Mouse (Mus musculus) kidney, postnatal 4 days (tissue): Measurements from ENCODE around the gene Kmt2d.

Source experiments
- DNase-seq, 2 experiments: peaks; one replicate each; pipeline ENCODE4 v3.0.0; 2021; ENCODE audit warnings: mixed read lengths in 2 of 2

Gene Kmt2d

GRCm38 (mm10) chr15:98793141-98793698, 77.8 kb downstream of the Kmt2d start:
- peak; percentile 41 to 55 for DNase-seq

- DNase-seq = no peak
These were observed 78.6 kb downstream of the Kmt2d start for GRCm38 (mm10) chr15:98792233-98793020.

- no peak for DNase-seq
These were observed 79.2 kb downstream of the Kmt2d start for GRCm38 (mm10) chr15:98791771-98792170.

GRCm38 (mm10) chr15:98791221-98791620, 79.8 kb downstream of the Kmt2d start:
- no peak for DNase-seq

GRCm38 (mm10) chr15:98790761-98791160, 80.2 kb downstream of the Kmt2d start:
- no peak for DNase-seq

GRCm38 (mm10) chr15:98789661-98790535, 81.1 kb downstream of the Kmt2d start, which contains the start of gene Wnt1:
Gene Wnt1 (plus strand): TSS chr15:98789857.
- peak; percentile 82 to 87 for DNase-seq

GRCm38 (mm10) chr15:98788972-98789660, 81.9 kb downstream of the Kmt2d start:
- no peak for DNase-seq

GRCm38 (mm10) chr15:98787930-98788329, 83.1 kb downstream of the Kmt2d start:
- DNase-seq = peak; percentile 54 to 67

- DNase-seq = peak; percentile 69 to 70
These were observed 85.3 kb downstream of the Kmt2d start for GRCm38 (mm10) chr15:98785744-98786143.
